Mouse (Mus musculus) stomach, postnatal 0 days (tissue): ENCODE measurements around the gene Igfbpl1.

ENCODE experiments used
- CTCF ChIP-seq: IDR thresholded peaks from 2 replicates; pipeline ENCODE4 v1.5.1; 2016; ENCODE audit warnings: antibody characterized with exemption, low read depth, mild to moderate bottlenecking, moderate library complexity
- EP300 ChIP-seq: optimal IDR thresholded peaks from 2 replicates; pipeline ENCODE3; 2016; ENCODE audit warnings: antibody characterized with exemption

DNA sequence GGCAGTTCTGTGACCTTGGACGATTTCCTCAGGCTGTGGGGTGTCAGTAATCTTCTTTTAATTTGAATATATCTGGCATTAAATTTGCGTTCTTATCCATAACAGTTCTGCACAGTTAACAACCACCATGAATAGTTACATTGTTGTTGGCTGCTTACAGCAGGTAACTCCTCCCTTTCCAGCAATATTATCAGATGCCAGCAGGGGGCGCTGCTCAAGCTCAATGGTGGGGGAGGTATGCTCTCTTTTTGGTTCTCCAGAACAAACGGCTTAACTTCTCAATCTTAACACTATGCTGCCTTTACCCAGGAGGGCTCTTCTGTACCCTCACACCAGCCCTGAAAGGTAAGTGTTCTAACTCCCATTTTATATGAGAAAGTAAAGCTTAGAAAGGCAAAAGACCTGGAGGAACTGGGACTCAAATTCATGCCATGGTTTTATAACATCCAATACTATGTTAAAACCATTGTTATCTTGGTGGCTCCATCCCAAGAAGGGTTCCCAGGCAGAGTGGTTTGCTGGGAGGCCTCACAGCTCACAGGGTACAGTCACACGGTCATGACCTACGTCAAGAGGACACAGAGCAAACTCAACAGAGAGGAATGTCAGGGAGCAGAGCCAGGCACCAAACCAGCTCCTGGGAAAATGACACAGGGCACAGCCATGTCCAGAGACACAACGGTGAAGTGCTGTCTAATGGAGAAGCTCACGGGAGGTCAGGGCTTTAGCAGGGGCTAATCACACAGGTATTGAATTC is 6.5 kb downstream of the Igfbpl1 start:
- TF ChIP-seq CTCF (peak; percentile 82), EP300 (no peak)
